Mouse (Mus musculus) heart, embryonic 11.5 days (tissue): ENCODE measurements around the gene Arid5b. TPM values are rescaled to one million over a fixed set of nuclear protein-coding genes. Genes with fewer than 3 reads are reported as not detected.

Source experiments
- ATAC-seq: fragments of 200-750 bp; cut with Nextera tagmentation; replicated peaks from 2 replicates; pipeline ENCODE4 v1.8.0; 2017; ENCODE audit warnings: moderate library complexity; ENCODE audit not compliant: insufficient number of reproducible peaks, low FRiP score, low TSS enrichment
- H3K27ac ChIP-seq: fragments of 300-500 bp; sonication (generic); 2 replicates; pipeline ENCODE4 v1.5.1; 2014; ENCODE audit warnings: mild to moderate bottlenecking, low read depth, low read length
- H3K27me3 ChIP-seq: fragments of 300-500 bp; sonication (generic); 2 replicates; pipeline ENCODE4 v1.6.1; 2014; ENCODE audit warnings: mild to moderate bottlenecking, low read length, mixed read lengths; ENCODE audit not compliant: control insufficient read depth, insufficient read depth
- H3K36me3 ChIP-seq: fragments of 300-500 bp; sonication (generic); 2 replicates; pipeline ENCODE4 v1.6.1; 2014; ENCODE audit warnings: mild to moderate bottlenecking, low read length, moderate library complexity, mixed read lengths; ENCODE audit not compliant: control insufficient read depth, insufficient read depth
- H3K4me1 ChIP-seq: fragments of 300-500 bp; sonication (generic); 2 replicates; pipeline ENCODE4 v1.6.1; 2014; ENCODE audit warnings: low read length; ENCODE audit not compliant: control insufficient read depth, insufficient read depth
- H3K4me2 ChIP-seq: fragments of 300-500 bp; sonication (generic); 2 replicates; pipeline ENCODE4 v1.6.1; 2014; ENCODE audit warnings: mild to moderate bottlenecking, moderate library complexity
- H3K4me3 ChIP-seq: fragments of 300-500 bp; sonication (generic); 2 replicates; pipeline ENCODE4 v1.5.1; 2014; ENCODE audit warnings: low read depth, low read length
- H3K9ac ChIP-seq: fragments of 300-500 bp; sonication (generic); 2 replicates; pipeline ENCODE4 v1.6.1; 2014; ENCODE audit warnings: mild to moderate bottlenecking, low read depth, low read length, moderate library complexity
- H3K9me3 ChIP-seq: fragments of 300-500 bp; sonication (generic); replicated peaks from 2 replicates; pipeline ENCODE4 v1.6.1; 2016; ENCODE audit warnings: low read length; ENCODE audit not compliant: control insufficient read depth
- WGBS: fragments of 180-500 bp; shearing (Covaris S2); extraction: QIAGEN DNeasy Blood & Tissue Kit; methylation state at CpG from one replicate; pipeline ENCODE4 v1.1.7; 2014; ENCODE audit not compliant: insufficient replicate concordance; 5-methylcytosine and 5-hydroxymethylcytosine counted together
- polyA plus RNA-seq: library from polyadenylated mRNA; unstranded; fragments of >200 nt; fragmentation: Nextera tagmentation; extraction: Ambion mirVana; gene quantifications from 2 replicates; pipeline ENCODE4 v1.2.1, GENCODE M21; 2014

Arid5b gene
- polyA plus RNA-seq, 1 experiment from 2014 or later: 21.1 TPM

GRCm38 (mm10) chr10:68203322-68203721, 75.2 kb downstream of the Arid5b start:
- no peak overlapping the region for H3K4me3 ChIP-seq
- no peaks in the 10 kb centered on the region for H3K4me1 ChIP-seq
- no peak overlapping the region for H3K4me2 ChIP-seq
- no peaks in the 10 kb centered on the region for H3K9me3 ChIP-seq
- no peak for ATAC-seq
- H3K27ac ChIP-seq: no peak overlapping the region
- no peaks in the 10 kb centered on the region for H3K27me3 ChIP-seq
- 78% methylated on average over 11 of the region's 11 CpGs for WGBS
- H3K36me3 ChIP-seq: peaks cover 4% of the 10 kb centered on the region; the same call in 1 of the 2 replicates
- no peak overlapping the region for H3K9ac ChIP-seq

DNA sequence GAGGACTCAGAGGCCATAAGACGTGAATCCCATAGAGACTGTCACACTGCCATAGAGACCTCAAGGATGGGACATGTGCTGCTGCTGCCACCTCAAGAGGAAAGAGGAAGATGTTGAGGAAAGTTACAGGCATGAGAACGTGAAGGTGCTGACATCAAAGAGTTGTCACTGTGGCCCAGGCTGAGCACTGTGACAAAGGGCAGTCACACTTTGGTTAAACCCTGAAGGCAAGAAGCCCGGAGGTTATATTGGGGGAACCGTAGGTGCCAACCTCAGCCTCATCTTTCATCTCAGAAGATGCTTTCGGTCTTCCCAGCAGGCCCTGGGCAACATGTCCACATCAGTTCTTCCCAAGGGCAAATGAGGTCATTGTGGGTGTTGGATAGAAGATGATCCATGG, 79.1 kb downstream of the Arid5b start:
- no peak for ATAC-seq
- H3K4me3 ChIP-seq: no peak overlapping the region
- no peaks in the 10 kb centered on the region for H3K27me3 ChIP-seq
- H3K9ac ChIP-seq: no peak overlapping the region
- no peaks in the 10 kb centered on the region; the same call in 1 of the 2 replicates for H3K4me1 ChIP-seq
- H3K27ac ChIP-seq: no peak overlapping the region
- WGBS: 84% methylated on average over 5 of the region's 5 CpGs
- no peaks in the 10 kb centered on the region for H3K9me3 ChIP-seq
- peaks cover 4% of the 10 kb centered on the region; the same call in 1 of the 2 replicates for H3K36me3 ChIP-seq
- no peak overlapping the region for H3K4me2 ChIP-seq

DNA sequence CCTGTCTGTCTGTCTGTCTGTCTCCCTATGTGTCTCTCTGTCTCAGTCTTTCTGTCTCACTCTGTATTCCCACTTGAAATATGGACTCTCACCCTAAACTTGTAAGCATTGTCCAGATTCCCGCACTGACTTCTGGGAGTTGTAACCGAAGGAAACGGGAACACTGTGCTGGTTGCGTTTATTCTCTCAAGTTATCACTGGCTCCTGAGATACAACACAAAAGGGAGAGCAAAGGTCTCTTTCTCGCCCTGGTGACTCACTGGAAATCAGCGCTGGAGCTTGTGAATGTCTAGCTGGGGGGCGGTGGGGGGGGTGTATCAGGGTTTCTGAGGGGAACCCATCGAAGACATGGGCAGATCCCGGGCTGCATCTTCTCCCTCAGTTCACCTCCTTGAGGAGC, 82.2 kb downstream of the Arid5b start:
- H3K4me3 ChIP-seq: no peak overlapping the region
- no peak overlapping the region for H3K27ac ChIP-seq
- WGBS: 59% methylated on average over 9 of the region's 9 CpGs
- no peak overlapping the region for H3K9ac ChIP-seq
- peaks cover 9% of the 10 kb centered on the region for H3K4me1 ChIP-seq
- H3K4me2 ChIP-seq: no peak overlapping the region
- H3K36me3 ChIP-seq: no peaks in the 10 kb centered on the region
- H3K9me3 ChIP-seq: no peaks in the 10 kb centered on the region
- H3K27me3 ChIP-seq: no peaks in the 10 kb centered on the region
- no peak for ATAC-seq

DNA sequence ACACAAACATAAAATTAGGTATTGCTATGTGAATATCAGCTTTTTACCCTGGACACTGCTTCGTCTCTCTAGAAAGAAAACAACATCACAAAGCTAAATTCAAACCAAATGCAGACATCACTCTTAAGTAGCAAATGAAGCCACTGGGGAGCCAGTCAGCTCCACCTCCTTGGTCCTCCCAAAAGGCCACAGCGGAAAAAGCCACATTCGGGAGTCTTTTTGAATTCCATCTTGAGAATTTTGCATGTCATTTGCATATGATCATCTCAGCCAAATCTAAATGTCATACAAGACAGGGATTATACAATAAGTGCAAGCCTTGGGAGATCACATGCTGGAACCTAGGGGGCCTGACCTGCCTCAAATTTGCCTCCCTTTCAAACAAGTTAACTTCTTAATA, 85.0 kb downstream of the Arid5b start:
- H3K4me3 ChIP-seq: no peak overlapping the region
- WGBS: 66% methylated on average over 3 of the region's 3 CpGs
- no peak for ATAC-seq

GRCm38 (mm10) chr10:68192824-68193255, 85.7 kb downstream of the Arid5b start:
- no peak overlapping the region for H3K4me3 ChIP-seq
- WGBS: 26% methylated on average over 3 of the region's 3 CpGs
- H3K27me3 ChIP-seq: no peaks in the 10 kb centered on the region
- no peak overlapping the region for H3K9ac ChIP-seq
- H3K4me2 ChIP-seq: peak overlapping the region; percentile 16
- peak overlapping the region; percentile 75; the same call in 1 of the 2 replicates for H3K27ac ChIP-seq
- peak; percentile 69 for ATAC-seq
- peaks cover 9% of the 10 kb centered on the region for H3K4me1 ChIP-seq
- H3K9me3 ChIP-seq: no peaks in the 10 kb centered on the region
- H3K36me3 ChIP-seq: no peaks in the 10 kb centered on the region

More for the DNA sequence above, 85.0 kb downstream of the Arid5b start:
- Histone ChIP-seq H3K27ac (peak overlapping the region; percentile 57; the same call in 1 of the 2 replicates), H3K4me2 (no peak overlapping the region), H3K27me3 (no peaks in the 10 kb centered on the region), H3K9me3 (no peaks in the 10 kb centered on the region), H3K9ac (no peak overlapping the region), H3K36me3 (no peaks in the 10 kb centered on the region), H3K4me1 (peaks cover 9% of the 10 kb centered on the region)

- WGBS: 55% methylated on average over 13 of the region's 13 CpGs
- H3K27me3 ChIP-seq: no peaks in the 10 kb centered on the region
- no peaks in the 10 kb centered on the region for H3K36me3 ChIP-seq
- no peaks in the 10 kb centered on the region for H3K9me3 ChIP-seq
- H3K4me2 ChIP-seq: peak overlapping the region; percentile 40
- no peak overlapping the region for H3K9ac ChIP-seq
- no peak overlapping the region for H3K4me3 ChIP-seq
- no peak for ATAC-seq
- H3K4me1 ChIP-seq: peaks cover 9% of the 10 kb centered on the region
- H3K27ac ChIP-seq: no peak overlapping the region
Measured at GRCm38 (mm10) chr10:68191691-68192380, 86.7 kb downstream of the Arid5b start.

DNA sequence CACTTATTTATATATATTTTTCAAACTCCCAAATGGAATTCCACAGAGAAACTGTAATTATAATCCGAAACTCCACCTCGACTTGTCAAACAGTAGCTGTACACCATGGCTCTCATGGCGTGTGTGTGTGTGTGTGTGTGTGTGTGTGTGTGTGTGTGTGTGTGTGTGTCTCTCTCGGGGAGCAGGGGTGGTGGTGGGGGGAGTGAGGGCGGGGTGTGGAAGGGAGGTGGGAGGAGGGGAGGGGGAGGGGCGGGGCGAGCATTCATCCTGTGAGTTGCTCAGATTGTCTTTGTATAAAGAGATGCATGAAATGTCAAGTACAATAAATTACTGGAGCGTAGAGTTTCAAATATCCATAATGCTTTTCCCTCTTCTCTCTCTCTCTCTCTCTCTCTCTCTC, 87.4 kb downstream of the Arid5b start:
- ATAC-seq: no peak
- no peak overlapping the region for H3K4me3 ChIP-seq
- H3K27ac ChIP-seq: no peak overlapping the region
- no peaks in the 10 kb centered on the region for H3K9me3 ChIP-seq
- WGBS: 69% methylated on average over 7 of the region's 8 CpGs
- H3K27me3 ChIP-seq: no peaks in the 10 kb centered on the region
- no peak overlapping the region for H3K4me2 ChIP-seq
- H3K4me1 ChIP-seq: peaks cover 9% of the 10 kb centered on the region
- no peak overlapping the region for H3K9ac ChIP-seq
- H3K36me3 ChIP-seq: no peaks in the 10 kb centered on the region; the same call in 1 of the 2 replicates

DNA sequence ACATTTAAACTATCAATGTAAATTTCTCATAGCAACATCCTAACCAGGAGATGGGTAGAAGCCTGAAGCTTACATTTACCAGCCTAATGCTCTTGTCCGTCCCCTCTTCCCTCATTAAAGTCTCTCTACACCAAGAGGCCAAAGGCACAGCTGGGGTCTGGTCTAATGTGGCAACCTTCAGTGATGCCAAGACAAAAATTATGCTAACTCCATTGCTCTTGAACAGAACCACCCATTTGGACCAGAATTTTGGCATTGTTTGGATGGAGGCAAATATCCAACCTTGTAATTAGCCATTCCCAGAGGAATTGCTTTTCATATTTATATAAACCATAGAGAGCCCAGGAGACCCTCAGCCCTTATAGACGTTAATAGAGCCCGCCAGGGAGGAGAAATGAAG, 88.7 kb downstream of the Arid5b start:
- H3K4me2 ChIP-seq: no peak overlapping the region
- no peaks in the 10 kb centered on the region for H3K9me3 ChIP-seq
- peaks cover 4% of the 10 kb centered on the region for H3K36me3 ChIP-seq
- H3K27me3 ChIP-seq: no peaks in the 10 kb centered on the region
- H3K4me1 ChIP-seq: peaks cover 9% of the 10 kb centered on the region
- ATAC-seq: no peak
- H3K9ac ChIP-seq: no peak overlapping the region
- 80% methylated on average over 3 of the region's 3 CpGs for WGBS
- H3K27ac ChIP-seq: no peak overlapping the region
- H3K4me3 ChIP-seq: no peak overlapping the region

DNA sequence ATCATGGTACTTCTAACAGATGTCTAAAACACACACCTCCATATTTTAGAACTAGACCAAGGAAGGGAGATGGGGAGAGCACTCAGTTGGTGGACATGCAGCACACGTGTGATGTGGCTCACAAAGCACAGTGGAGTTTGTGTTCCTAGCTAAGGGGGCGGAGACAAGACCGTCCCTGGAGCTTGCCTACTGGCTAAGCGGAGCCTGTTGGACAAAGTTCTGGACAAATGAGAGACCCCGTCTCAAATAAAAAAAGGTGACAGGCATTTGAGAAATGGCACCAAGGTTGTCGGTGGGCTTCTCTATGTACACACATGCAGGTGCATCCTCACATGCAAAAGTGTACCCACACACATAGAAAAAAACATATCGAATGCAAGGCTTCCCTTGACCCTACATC, 95.4 kb downstream of the Arid5b start:
- Histone ChIP-seq H3K36me3 (peaks cover 6% of the 10 kb centered on the region), H3K9ac (no peak overlapping the region), H3K27me3 (no peaks in the 10 kb centered on the region), H3K9me3 (no peaks in the 10 kb centered on the region), H3K4me1 (no peaks in the 10 kb centered on the region), H3K27ac (no peak overlapping the region), H3K4me2 (no peak overlapping the region), H3K4me3 (no peak overlapping the region)
- 87% methylated on average over 7 of the region's 7 CpGs for WGBS
- ATAC-seq: no peak
